Mouse (Mus musculus): ENCODE results near the gene Hist4h4. TPM values are rescaled to one million over a fixed set of nuclear protein-coding genes. Genes with fewer than 3 reads are reported as not detected.

The Hist4h4 gene
- 0.36 and 0.41 TPM in 2 replicates for polyA plus RNA-seq (2015; fragmentation: Nextera tagmentation; extraction: Ambion mirVana)

GRCm38 (mm10) chr6:136803739-136804633 is at the start of gene Hist4h4:
Gene Hist4h4, minus strand, starts transcription at chr6:136804415.

DNA sequence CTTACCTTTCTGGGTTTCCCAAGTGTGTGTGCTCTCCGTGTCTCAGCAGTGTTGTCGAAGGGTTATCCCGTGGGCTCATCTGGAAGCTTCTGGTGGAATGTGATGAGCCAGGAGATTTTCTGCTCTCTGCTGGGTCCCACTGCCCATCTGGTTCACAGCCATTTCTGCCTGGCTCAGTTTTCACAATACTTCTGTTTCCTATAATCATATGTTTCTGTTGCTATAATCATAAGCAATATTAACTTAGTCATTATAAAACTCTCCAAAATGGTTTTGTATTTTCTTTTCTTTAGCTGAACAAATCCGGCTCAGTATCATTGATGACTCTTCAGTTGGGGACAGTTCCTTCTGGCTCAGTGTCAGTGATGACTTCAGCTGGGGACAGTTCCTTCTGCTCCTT is 31.1 kb upstream of the Hist4h4 start, which contains the start of gene Smco3:
Gene Smco3 (minus strand): TSS at position 101 of the 400 bp plus-strand sequence.

DNA sequence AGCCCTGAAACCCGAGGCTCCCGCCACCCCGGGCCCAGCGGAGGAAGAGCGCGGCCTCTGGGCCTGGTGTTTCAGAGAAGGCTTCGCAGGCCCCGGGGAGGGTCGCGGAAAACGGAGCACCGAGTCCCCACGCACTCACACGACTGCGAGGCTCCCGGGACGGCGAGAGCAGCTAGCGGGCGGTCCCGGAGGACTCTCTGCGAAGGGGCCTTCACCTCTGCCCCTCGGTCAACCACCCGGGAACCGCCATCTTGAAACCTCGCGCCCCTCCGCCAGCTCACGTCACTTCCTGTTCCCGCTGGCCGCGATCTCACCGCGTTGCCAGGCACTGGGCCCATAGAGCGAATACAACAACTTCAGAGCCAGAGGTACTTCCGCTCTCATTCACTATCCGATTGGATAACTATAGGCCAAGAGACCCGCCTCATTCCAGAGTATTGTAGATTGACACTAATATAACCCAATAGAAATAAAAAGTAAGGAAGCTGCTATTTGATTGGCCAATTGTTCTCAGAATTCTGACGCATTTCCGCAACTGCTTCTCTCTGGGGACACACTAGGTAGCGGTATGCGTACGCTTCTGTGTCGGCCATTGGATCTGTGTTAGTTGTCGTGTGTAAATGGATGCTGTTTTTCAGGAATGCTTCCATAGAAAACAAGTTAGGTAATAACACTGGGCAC is 23.8 kb upstream of the Hist4h4 start, which contains the start of gene Wbp11:
Gene Wbp11 (minus strand): TSS at position 353 of the 681 bp plus-strand sequence.

GRCm38 (mm10) chr6:136827516-136827880 is 23.3 kb upstream of the Hist4h4 start, which contains the start of gene BC049715:
Gene BC049715, plus strand, starts transcription at chr6:136827626.

GRCm38 (mm10) chr6:136808014-136808417 is 3.8 kb upstream of the Hist4h4 start, which contains the start of gene H2afj:
Gene H2afj, plus strand, starts transcription at chr6:136808244.

GRCm38 (mm10) chr6:136781377-136781986 is 22.7 kb downstream of the Hist4h4 start, which contains the start of gene Gucy2c:
Gene Gucy2c, minus strand, starts transcription at chr6:136781765.

Small RNA genes within 50 kb of the gene (microRNA-seq; reads per million reads assigned to microRNA genes)
- not detected for gene Gm44364

Other genes starting within 250 kb of the Hist4h4 start
- gene Plbd1, start 142.5 kb downstream of the Hist4h4 start, polyA plus RNA-seq (2015; fragmentation: Nextera tagmentation; extraction: Ambion mirVana), result 0.43 and 0.53 TPM in 2 replicates
- gene Gucy2c, start 22.6 kb downstream of the Hist4h4 start, polyA plus RNA-seq (2015; fragmentation: Nextera tagmentation; extraction: Ambion mirVana), result 0.32 and 0.34 TPM in 2 replicates
- gene H2afj, start 3.8 kb upstream of the Hist4h4 start, polyA plus RNA-seq (2015; fragmentation: Nextera tagmentation; extraction: Ambion mirVana), result 111 and 122 TPM in 2 replicates
- 1.8 and 2.0 TPM in 2 replicates for gene BC049715, start 23.2 kb upstream of the Hist4h4 start, polyA plus RNA-seq (2015; fragmentation: Nextera tagmentation; extraction: Ambion mirVana)
- gene Wbp11, start 23.8 kb upstream of the Hist4h4 start, polyA plus RNA-seq (2015; fragmentation: Nextera tagmentation; extraction: Ambion mirVana), result 66.2 and 67.4 TPM in 2 replicates
- 5.6 and 5.7 TPM in 2 replicates for gene Smco3, start 31.0 kb upstream of the Hist4h4 start, polyA plus RNA-seq (2015; fragmentation: Nextera tagmentation; extraction: Ambion mirVana)
- 0.19 and 0.20 TPM in 2 replicates for gene Art4, start 53.3 kb upstream of the Hist4h4 start, polyA plus RNA-seq (2015; fragmentation: Nextera tagmentation; extraction: Ambion mirVana)
- gene Mgp, start 71.4 kb upstream of the Hist4h4 start, polyA plus RNA-seq (2015; fragmentation: Nextera tagmentation; extraction: Ambion mirVana), result 92.1 and 133 TPM in 2 replicates
- 0.19 and 0.23 TPM in 2 replicates for gene Erp27, start 117.8 kb upstream of the Hist4h4 start, polyA plus RNA-seq (2015; fragmentation: Nextera tagmentation; extraction: Ambion mirVana)
- 0.32 and 0.52 TPM in 2 replicates for gene Pde6h, start 119.4 kb upstream of the Hist4h4 start, polyA plus RNA-seq (2015; fragmentation: Nextera tagmentation; extraction: Ambion mirVana)
- gene Arhgdib, start 137.5 kb upstream of the Hist4h4 start, polyA plus RNA-seq (2015; fragmentation: Nextera tagmentation; extraction: Ambion mirVana), result 19.3 and 20.8 TPM in 2 replicates

Measured in neural tube, postnatal 0 days (tissue).